Mouse (Mus musculus) stomach, postnatal 0 days (tissue): ENCODE measurements around the gene Rpl24.

Experiments used
- CTCF ChIP-seq: IDR thresholded peaks from 2 replicates; pipeline ENCODE4 v1.5.1; 2016; ENCODE audit warnings: antibody characterized with exemption, low read depth, mild to moderate bottlenecking, moderate library complexity
- EP300 ChIP-seq: optimal IDR thresholded peaks from 2 replicates; pipeline ENCODE3; 2016; ENCODE audit warnings: antibody characterized with exemption

DNA sequence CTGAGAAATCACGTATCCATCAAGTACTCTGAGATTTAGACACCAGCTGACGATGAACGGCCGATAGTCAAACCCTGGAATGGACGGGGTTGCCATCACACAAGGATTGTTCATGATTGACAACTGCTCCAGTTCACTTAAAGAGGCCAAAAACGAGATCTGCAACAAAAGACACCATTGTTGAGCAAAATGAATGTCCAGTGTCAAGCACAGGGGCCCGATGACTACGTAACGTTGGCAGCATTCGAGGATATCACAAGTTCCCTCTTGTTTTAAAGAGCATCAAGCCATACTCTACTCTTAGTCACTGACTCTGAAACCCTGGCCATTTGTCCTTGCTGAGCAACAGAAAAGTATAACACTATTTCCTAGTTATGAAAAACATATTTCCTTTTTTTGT, 44.0 kb upstream of the Rpl24 start:
- TF ChIP-seq CTCF (no peak), EP300 (no peak)
